Mouse (Mus musculus): ENCODE measurements around the gene Sptlc2. TPM values are rescaled to one million over a fixed set of nuclear protein-coding genes. Genes with fewer than 3 reads are reported as not detected.
A peak's percentile ranks its signal among the peaks of the same experiment; 100 is the strongest.

Sptlc2 gene
- polyA plus RNA-seq, 1 experiment from 2014 or later: 73.3 TPM

DNA sequence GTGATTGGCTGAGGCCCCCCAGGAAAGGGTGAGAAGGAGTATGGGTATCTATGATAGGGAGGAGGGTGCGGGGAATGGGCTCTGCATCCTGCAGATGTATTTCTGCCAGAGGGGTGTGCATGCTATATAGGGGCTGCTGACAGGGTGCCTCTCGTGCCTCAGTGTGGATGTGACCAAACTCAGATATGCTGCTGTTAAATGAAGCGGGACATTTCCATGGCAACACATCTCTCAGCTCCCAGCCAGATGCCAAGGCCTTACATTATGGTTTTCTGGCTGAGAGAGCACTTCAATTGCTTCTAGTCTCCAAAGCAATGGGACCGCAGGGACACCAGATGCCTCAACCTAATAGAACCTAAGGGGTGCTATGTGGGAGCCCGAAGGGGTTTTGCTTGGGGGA is 30.8 kb upstream of the Sptlc2 start:
- WGBS: 69% methylated on average over 5 of the region's 5 CpGs
- Histone ChIP-seq H3K4me2 (ENCODE audit: low read depth, low read length) (no peak overlapping the region), H3K9ac (ENCODE audit: low read depth, low read length) (no peak overlapping the region), H3K27ac (replicated peaks; ENCODE audit: low read depth, low read length) (no peak overlapping the region), H3K4me3 (ENCODE audit: low read depth, low read length) (no peak overlapping the region), H3K4me1 (ENCODE audit: control insufficient read depth, insufficient read depth, low read length) (no peaks in the 10 kb centered on the region), H3K36me3 (ENCODE audit: control insufficient read depth, insufficient read depth, low read length) (peaks cover 12% of the 10 kb centered on the region), H3K9me3 (ENCODE audit: control insufficient read depth, low read length) (no peaks in the 10 kb centered on the region), H3K27me3 (replicated peaks; ENCODE audit: control insufficient read depth, insufficient read depth, low read length) (no peaks in the 10 kb centered on the region)
- DNase-seq (ENCODE audit: low spot score) (peak; percentile 78), ATAC-seq (ENCODE audit: low read depth) (peak; percentile 73)

DNA sequence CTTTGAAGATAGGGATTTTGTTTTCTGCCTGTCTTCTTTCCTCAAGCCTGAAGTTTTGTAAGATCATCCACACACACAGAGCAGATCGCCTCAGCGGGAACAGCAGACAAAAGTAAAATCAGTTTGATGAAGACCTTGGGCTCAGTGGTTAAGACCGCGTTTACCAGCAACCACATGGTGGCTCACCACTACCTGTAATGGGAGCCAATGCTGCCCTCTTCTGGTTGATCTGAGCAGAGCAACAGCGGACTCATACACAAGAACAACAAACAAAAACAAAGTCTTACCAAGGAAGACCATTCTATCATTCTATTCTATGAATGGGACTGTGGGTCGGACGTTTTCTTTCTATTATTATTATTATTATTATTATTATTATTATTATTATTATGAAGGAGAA is 28.5 kb upstream of the Sptlc2 start:
- no peaks in the 10 kb centered on the region for H3K9me3 ChIP-seq (ENCODE audit: control insufficient read depth, low read length)
- no peaks in the 10 kb centered on the region for H3K27me3 ChIP-seq (replicated peaks; ENCODE audit: control insufficient read depth, insufficient read depth, low read length)
- no peaks in the 10 kb centered on the region for H3K36me3 ChIP-seq (ENCODE audit: control insufficient read depth, insufficient read depth, low read length)
- H3K27ac ChIP-seq (replicated peaks; ENCODE audit: low read depth, low read length): no peak overlapping the region
- DNase-seq (ENCODE audit: low spot score) (peak; percentile 58), ATAC-seq (ENCODE audit: low read depth) (no peak)
- 31% methylated on average over 7 of the region's 7 CpGs for WGBS
- H3K4me2 ChIP-seq (ENCODE audit: low read depth, low read length): no peak overlapping the region
- no peak overlapping the region for H3K4me3 ChIP-seq (ENCODE audit: low read depth, low read length)
- H3K4me1 ChIP-seq (ENCODE audit: control insufficient read depth, insufficient read depth, low read length): no peaks in the 10 kb centered on the region
- no peak overlapping the region for H3K9ac ChIP-seq (ENCODE audit: low read depth, low read length)

DNA sequence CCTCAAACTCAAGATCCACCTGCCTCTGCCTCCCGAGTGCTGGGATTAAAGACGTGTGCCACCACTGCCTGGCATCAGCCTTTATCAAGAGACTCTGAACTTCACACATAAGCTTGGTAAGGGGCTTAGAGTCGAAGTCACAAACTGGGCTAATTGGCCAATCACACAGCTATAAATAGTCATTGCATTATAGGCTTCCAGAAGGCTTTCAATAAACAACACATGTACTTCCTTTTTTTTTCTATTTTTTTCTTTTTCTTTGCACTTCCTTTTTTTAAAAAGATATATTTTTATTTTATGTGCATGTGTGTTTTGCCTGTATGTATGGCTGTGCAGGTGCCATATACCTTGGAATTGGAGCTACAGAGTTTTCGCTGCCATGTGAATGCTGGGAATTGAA is 27.2 kb upstream of the Sptlc2 start:
- Histone ChIP-seq H3K27me3 (replicated peaks; ENCODE audit: control insufficient read depth, insufficient read depth, low read length) (no peaks in the 10 kb centered on the region), H3K9me3 (ENCODE audit: control insufficient read depth, low read length) (no peaks in the 10 kb centered on the region), H3K4me3 (ENCODE audit: low read depth, low read length) (no peak overlapping the region), H3K27ac (replicated peaks; ENCODE audit: low read depth, low read length) (no peak overlapping the region), H3K36me3 (ENCODE audit: control insufficient read depth, insufficient read depth, low read length) (no peaks in the 10 kb centered on the region), H3K9ac (ENCODE audit: low read depth, low read length) (no peak overlapping the region), H3K4me2 (ENCODE audit: low read depth, low read length) (no peak overlapping the region), H3K4me1 (ENCODE audit: control insufficient read depth, insufficient read depth, low read length) (no peaks in the 10 kb centered on the region)
- ATAC-seq (ENCODE audit: low read depth): no peak
- WGBS: 70% methylated on average over 4 of the region's 4 CpGs
- DNase-seq (ENCODE audit: low spot score): no peak

DNA sequence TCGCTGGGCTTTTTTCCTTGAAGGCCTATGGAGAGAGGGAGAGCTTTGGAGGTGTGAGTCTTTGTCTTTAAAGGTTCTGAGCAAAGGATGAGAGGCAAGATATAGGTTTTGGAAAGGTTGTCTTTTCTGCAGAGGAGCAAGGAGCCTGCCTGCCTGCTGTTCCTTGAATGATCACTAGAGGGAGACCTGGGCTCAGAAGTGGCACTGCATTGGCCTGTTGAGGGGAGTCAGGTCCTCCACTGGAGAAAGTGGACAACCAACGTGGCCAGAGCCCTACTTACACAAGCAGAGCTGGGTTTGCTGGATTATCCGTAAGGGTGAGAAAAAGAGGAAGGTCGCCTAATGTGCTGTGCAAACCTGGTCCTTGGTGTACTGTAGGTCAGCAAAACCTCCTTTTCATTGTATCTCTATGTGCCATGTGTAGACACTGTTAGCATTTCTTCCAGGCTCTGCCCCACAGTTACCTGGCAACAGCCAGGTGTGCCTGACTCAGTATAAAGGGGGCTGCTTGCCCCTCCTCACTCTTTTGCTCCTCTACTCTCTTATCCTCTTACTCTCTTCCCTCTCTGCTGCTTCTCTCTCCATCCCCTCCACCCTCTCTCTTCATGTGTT is 25.1 kb upstream of the Sptlc2 start:
- Histone ChIP-seq H3K27me3 (replicated peaks; ENCODE audit: control insufficient read depth, insufficient read depth, low read length) (no peaks in the 10 kb centered on the region), H3K36me3 (ENCODE audit: control insufficient read depth, insufficient read depth, low read length) (no peaks in the 10 kb centered on the region), H3K27ac (replicated peaks; ENCODE audit: low read depth, low read length) (no peak overlapping the region), H3K4me2 (ENCODE audit: low read depth, low read length) (no peak overlapping the region), H3K9me3 (ENCODE audit: control insufficient read depth, low read length) (no peaks in the 10 kb centered on the region), H3K4me1 (ENCODE audit: control insufficient read depth, insufficient read depth, low read length) (peaks cover under 1% of the 10 kb centered on the region), H3K4me3 (ENCODE audit: low read depth, low read length) (no peak overlapping the region), H3K9ac (ENCODE audit: low read depth, low read length) (no peak overlapping the region)
- ATAC-seq (ENCODE audit: low read depth) (peak; percentile 67), DNase-seq (ENCODE audit: low spot score) (peak; percentile 49)
- WGBS: 24% methylated on average over 4 of the region's 4 CpGs

DNA sequence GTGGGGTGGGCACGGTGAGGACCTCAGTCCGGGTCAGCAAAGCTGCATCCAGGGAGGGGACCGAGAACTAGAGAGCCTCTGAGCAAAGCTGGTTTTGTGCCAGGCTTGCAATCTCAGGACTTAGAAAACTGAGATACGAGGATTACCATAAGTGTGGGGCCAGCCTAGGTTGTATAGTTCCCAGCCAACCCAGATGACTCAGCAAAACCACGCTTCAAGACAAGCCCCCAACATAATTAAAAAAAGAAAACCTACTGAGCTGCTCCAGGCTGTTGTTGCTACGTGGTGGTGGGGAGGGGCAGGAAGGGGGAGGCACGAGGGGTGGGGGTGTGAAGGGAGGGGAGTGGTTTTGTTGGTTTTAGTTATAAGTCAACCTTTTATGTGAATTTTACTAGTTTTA is 22.8 kb upstream of the Sptlc2 start:
- no peak for ATAC-seq (ENCODE audit: low read depth)
- no peak overlapping the region for H3K4me2 ChIP-seq (ENCODE audit: low read depth, low read length)
- WGBS: 52% methylated on average over 7 of the region's 7 CpGs

DNA sequence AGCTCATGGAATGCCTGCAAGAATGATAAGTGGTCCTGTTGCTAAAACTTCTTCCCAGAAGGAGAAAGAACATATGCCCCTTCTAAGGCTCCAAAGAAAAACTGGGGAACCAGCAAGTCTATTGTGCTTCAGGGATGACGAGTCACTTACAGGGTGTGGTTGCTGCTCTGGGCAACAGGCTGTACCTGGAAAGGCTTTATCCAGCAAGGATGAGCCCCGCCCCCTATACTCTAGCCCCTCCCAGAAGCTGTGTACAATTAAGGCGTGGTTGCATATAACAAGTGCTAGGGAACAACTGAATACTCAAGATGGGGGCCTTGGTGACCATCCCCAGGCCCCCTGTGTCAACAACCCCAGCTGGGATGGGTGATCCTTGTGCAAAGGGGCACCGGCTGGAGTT is 21.0 kb upstream of the Sptlc2 start:
- Histone ChIP-seq H3K27me3 (replicated peaks; ENCODE audit: control insufficient read depth, insufficient read depth, low read length) (no peaks in the 10 kb centered on the region), H3K9ac (ENCODE audit: low read depth, low read length) (no peak overlapping the region), H3K4me3 (ENCODE audit: low read depth, low read length) (no peak overlapping the region), H3K36me3 (ENCODE audit: control insufficient read depth, insufficient read depth, low read length) (no peaks in the 10 kb centered on the region), H3K4me2 (ENCODE audit: low read depth, low read length) (no peak overlapping the region), H3K9me3 (ENCODE audit: control insufficient read depth, low read length) (no peaks in the 10 kb centered on the region), H3K4me1 (ENCODE audit: control insufficient read depth, insufficient read depth, low read length) (peaks cover 4% of the 10 kb centered on the region), H3K27ac (replicated peaks; ENCODE audit: low read depth, low read length) (no peak overlapping the region)
- WGBS: 79% methylated on average over 4 of the region's 4 CpGs
- DNase-seq (ENCODE audit: low spot score) (no peak), ATAC-seq (ENCODE audit: low read depth) (no peak)

More for the DNA sequence above, 22.8 kb upstream of the Sptlc2 start:
- H3K4me3 ChIP-seq (ENCODE audit: low read depth, low read length): no peak overlapping the region
- H3K36me3 ChIP-seq (ENCODE audit: control insufficient read depth, insufficient read depth, low read length): no peaks in the 10 kb centered on the region
- H3K9me3 ChIP-seq (ENCODE audit: control insufficient read depth, low read length): no peaks in the 10 kb centered on the region
- no peak overlapping the region for H3K9ac ChIP-seq (ENCODE audit: low read depth, low read length)
- H3K27me3 ChIP-seq (replicated peaks; ENCODE audit: control insufficient read depth, insufficient read depth, low read length): no peaks in the 10 kb centered on the region
- peaks cover 4% of the 10 kb centered on the region for H3K4me1 ChIP-seq (ENCODE audit: control insufficient read depth, insufficient read depth, low read length)
- peak; percentile 49 for DNase-seq (ENCODE audit: low spot score)
- no peak overlapping the region for H3K27ac ChIP-seq (replicated peaks; ENCODE audit: low read depth, low read length)

DNA sequence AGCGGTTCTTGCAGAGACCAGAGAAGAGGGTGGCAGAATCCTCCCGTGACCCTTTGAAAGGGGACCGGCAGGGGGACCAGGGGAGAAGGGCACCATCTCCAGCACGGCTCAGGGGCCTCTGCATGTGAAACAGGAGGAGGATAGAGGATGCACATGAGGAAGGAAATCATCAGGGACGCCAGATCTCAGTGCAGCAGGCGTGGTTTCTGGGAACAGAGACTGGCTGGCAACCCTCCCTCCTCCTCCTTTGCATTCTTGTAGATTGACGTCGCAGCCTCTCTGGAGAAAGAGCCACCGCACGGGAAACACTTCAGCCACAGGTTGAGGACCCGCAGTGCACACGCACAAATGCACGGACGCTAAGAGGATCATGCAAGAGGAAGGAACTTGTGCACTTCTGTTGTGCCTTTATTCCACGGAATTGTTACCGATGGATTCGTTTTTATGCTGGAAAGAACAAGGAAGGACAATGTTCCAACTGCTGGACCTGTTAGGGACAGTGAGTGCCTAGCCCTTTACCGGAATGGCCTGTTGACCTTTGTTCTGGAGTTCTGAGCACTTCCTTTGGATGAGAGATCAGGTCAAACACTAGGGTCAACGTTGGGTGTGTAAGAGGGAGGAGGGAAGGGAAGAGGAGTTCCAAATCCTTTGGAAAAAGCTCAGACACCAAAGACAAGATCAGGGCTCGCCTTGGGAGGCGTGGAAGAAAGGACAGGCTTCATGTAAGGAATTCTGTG is 19.9 kb upstream of the Sptlc2 start:
- peak overlapping the region; percentile 38 for H3K4me2 ChIP-seq (ENCODE audit: low read depth, low read length)
- H3K4me1 ChIP-seq (ENCODE audit: control insufficient read depth, insufficient read depth, low read length): peaks cover 4% of the 10 kb centered on the region
- no peaks in the 10 kb centered on the region for H3K27me3 ChIP-seq (replicated peaks; ENCODE audit: control insufficient read depth, insufficient read depth, low read length)
- H3K4me3 ChIP-seq (ENCODE audit: low read depth, low read length): no peak overlapping the region; the same call in 1 of the 2 replicates
- no peak overlapping the region for H3K27ac ChIP-seq (replicated peaks; ENCODE audit: low read depth, low read length)
- ATAC-seq (ENCODE audit: low read depth) (no peak; the same call in 1 of the 2 replicates), DNase-seq (ENCODE audit: low spot score) (peak; percentile 72)
- 0 out of 2 replicates have a peak overlapping the region, but pooled peaks have one; percentile 2 for H3K9ac ChIP-seq (ENCODE audit: low read depth, low read length)
- no peaks in the 10 kb centered on the region for H3K36me3 ChIP-seq (ENCODE audit: control insufficient read depth, insufficient read depth, low read length)
- WGBS: 28% methylated on average over 21 of the region's 21 CpGs
- no peaks in the 10 kb centered on the region for H3K9me3 ChIP-seq (ENCODE audit: control insufficient read depth, low read length)

DNA sequence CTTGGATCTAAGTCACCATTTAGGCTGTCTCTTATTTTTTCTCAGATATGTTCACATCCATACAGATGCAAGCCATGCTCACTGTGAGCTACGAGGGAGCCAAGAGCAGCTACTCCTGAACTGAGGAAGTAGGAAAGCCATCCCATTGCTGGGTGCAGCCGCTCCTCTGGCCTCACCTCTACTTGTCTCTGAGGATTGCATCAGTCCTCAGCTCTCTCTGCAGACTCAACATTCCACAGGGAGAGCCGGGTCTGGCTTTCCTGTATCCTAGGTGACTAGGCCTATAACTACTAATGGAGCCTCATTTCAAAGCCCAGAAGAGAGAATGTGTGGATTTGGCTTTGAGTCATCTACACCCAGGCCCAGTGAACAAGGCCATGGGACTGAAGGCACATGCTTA is 17.6 kb upstream of the Sptlc2 start:
- no peak overlapping the region for H3K27ac ChIP-seq (replicated peaks; ENCODE audit: low read depth, low read length)
- no peak overlapping the region for H3K4me3 ChIP-seq (ENCODE audit: low read depth, low read length)
- ATAC-seq (ENCODE audit: low read depth) (no peak), DNase-seq (ENCODE audit: low spot score) (no peak)
- no peak overlapping the region for H3K4me2 ChIP-seq (ENCODE audit: low read depth, low read length)
- WGBS: 72% methylated on average over 3 of the region's 3 CpGs
- H3K36me3 ChIP-seq (ENCODE audit: control insufficient read depth, insufficient read depth, low read length): no peaks in the 10 kb centered on the region
- no peaks in the 10 kb centered on the region for H3K9me3 ChIP-seq (ENCODE audit: control insufficient read depth, low read length)
- H3K9ac ChIP-seq (ENCODE audit: low read depth, low read length): no peak overlapping the region
- no peaks in the 10 kb centered on the region for H3K27me3 ChIP-seq (replicated peaks; ENCODE audit: control insufficient read depth, insufficient read depth, low read length)
- peaks cover 4% of the 10 kb centered on the region for H3K4me1 ChIP-seq (ENCODE audit: control insufficient read depth, insufficient read depth, low read length)

DNA sequence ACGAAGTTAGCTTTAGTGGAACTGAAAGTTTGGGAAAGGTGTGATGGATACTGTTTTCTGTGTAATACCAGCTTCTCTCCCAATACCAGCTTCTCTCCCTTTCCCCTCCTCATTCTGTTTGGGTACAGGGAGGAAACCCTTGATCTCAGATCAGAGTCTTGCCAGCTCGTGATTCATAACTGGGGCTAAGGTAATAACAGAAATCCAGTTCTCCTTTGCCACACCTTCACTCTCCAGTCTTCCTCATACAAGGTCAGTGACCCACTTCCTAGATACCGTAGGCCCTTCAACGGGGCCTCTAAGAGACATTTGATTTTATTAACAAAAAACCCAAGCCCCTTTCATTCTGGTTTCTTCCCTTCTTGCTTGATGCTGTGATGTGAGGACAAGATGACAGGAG is 17.0 kb upstream of the Sptlc2 start:
- no peak overlapping the region for H3K9ac ChIP-seq (ENCODE audit: low read depth, low read length)
- H3K27me3 ChIP-seq (replicated peaks; ENCODE audit: control insufficient read depth, insufficient read depth, low read length): no peaks in the 10 kb centered on the region
- peaks cover 4% of the 10 kb centered on the region for H3K4me1 ChIP-seq (ENCODE audit: control insufficient read depth, insufficient read depth, low read length)
- H3K4me2 ChIP-seq (ENCODE audit: low read depth, low read length): no peak overlapping the region
- no peaks in the 10 kb centered on the region for H3K36me3 ChIP-seq (ENCODE audit: control insufficient read depth, insufficient read depth, low read length)
- WGBS: 84% methylated on average over 4 of the region's 4 CpGs
- no peak overlapping the region for H3K27ac ChIP-seq (replicated peaks; ENCODE audit: low read depth, low read length)
- no peak overlapping the region for H3K4me3 ChIP-seq (ENCODE audit: low read depth, low read length)
- ATAC-seq (ENCODE audit: low read depth) (no peak), DNase-seq (ENCODE audit: low spot score) (no peak)
- no peaks in the 10 kb centered on the region for H3K9me3 ChIP-seq (ENCODE audit: control insufficient read depth, low read length)
